10 mouse cellular contexts compared by ENCODE assay signal in the genomic region with DNA sequence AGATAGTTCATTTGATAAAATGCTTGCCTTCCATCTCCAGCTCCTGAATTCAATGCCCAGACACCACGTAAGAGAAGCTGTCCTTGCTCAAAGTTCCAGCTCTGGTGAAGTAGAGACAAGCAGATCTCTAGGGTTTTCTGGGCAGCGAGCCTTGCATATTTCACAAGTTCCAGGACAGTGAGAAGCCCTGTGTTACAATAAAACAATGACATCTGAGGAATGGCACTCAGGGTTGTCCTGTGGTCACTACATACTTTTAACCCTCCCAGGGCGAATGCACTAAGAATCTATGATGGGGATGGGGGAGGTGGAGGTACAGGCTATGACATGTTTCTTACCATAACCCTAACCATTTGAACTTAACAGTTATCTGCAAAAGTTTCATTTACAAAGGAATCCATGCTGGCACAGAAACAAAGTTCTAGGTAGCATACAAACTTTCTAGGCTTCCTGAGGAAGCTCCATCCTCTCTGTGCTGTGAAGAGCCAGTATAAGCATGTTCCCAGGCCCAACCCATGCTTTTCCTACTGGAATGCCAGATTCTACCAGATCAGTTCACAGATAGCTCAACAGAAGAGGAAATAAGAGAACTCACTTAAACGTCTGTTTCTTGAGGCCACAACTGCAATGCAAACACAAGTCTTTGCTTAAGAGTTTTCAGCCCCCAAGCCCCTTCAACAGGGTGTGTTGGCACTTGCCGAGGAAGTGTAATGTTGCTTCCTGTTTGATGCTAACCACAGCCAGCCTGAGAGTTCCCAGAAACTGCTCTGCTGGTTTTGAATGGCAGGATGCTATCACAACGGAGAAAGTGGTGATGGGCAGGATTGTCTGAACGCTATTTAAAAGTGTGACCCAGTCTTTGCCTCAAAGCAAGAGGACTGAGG. TPM values are rescaled to one million over a fixed set of nuclear protein-coding genes. Genes with fewer than 3 reads are reported as not detected.
DNase-seq lines count a peak whose midpoint lies in the region; ATAC-seq and TF ChIP-seq lines count a peak whose summit lies in the region.
"Had no signal": no experiment of that assay in that cellular context is flagged by ENCODE, and none has a peak within 500 bp of the region (broad histone marks: within the 10 kb centered on the region; RNA-seq: fewer than 3 reads in every experiment).

No protein-coding gene starts in this region.

- no peak; the same call in none of the 2 replicates for TF ChIP-seq EP300 in lung, postnatal 0 days (IDR thresholded peaks at IDR 0.05)

- no peaks in the 10 kb centered on the region for H3K9me3 ChIP-seq in lung, postnatal 0 days (ENCODE audit: low read length)
- H3K9me3 ChIP-seq in hindbrain, embryonic 14.5 days (ENCODE audit: control insufficient read depth, low read length) = no peaks in the 10 kb centered on the region
- H3K9me3 ChIP-seq: liver, embryonic 15.5 days; neural tube, embryonic 15.5 days had no signal

- no peaks in the 10 kb centered on the region for H3K27me3 ChIP-seq in lung, postnatal 0 days (replicated peaks; ENCODE audit: insufficient read depth, low read length)
- no peaks in the 10 kb centered on the region for H3K27me3 ChIP-seq in hindbrain, embryonic 14.5 days (ENCODE audit: control insufficient read depth, insufficient read depth, low read length)
- H3K27me3 ChIP-seq: liver, embryonic 15.5 days; neural tube, embryonic 15.5 days had no signal

- no peak overlapping the region for H3K4me2 ChIP-seq in lung, postnatal 0 days (replicated peaks; ENCODE audit: low read depth, low read length)
- no peak overlapping the region for H3K4me2 ChIP-seq in hindbrain, embryonic 14.5 days (replicated peaks)
- H3K4me2 ChIP-seq: liver, embryonic 15.5 days; neural tube, embryonic 15.5 days had no signal

- ATAC-seq in lung, postnatal 0 days = peak; percentile 74
- ATAC-seq in hindbrain, embryonic 14.5 days (ENCODE audit: low FRiP score) = no peak

- H3K9ac ChIP-seq in lung, postnatal 0 days (replicated peaks; ENCODE audit: low read depth) = no peak overlapping the region
- no peak overlapping the region for H3K9ac ChIP-seq in hindbrain, embryonic 14.5 days
- H3K9ac ChIP-seq: liver, embryonic 15.5 days; neural tube, embryonic 15.5 days had no signal

- no peaks in the 10 kb centered on the region; the same call in 1 of the 2 replicates for H3K4me1 ChIP-seq in lung, postnatal 0 days (ENCODE audit: insufficient read depth, low read depth, low read length)
- H3K4me1 ChIP-seq in hindbrain, embryonic 14.5 days (replicated peaks; ENCODE audit: control insufficient read depth, insufficient read depth, low read length) = no peaks in the 10 kb centered on the region
- H3K4me1 ChIP-seq: liver, embryonic 15.5 days; neural tube, embryonic 15.5 days had no signal

- no peak overlapping the region for H3K27ac ChIP-seq in lung, postnatal 0 days (ENCODE audit: low read length)
- H3K27ac ChIP-seq in hindbrain, embryonic 14.5 days = no peak overlapping the region
- H3K27ac ChIP-seq: liver, embryonic 15.5 days; neural tube, embryonic 15.5 days had no signal

- H3K36me3 ChIP-seq in lung, postnatal 0 days (ENCODE audit: insufficient read depth, low read length) = no peaks in the 10 kb centered on the region
- no peaks in the 10 kb centered on the region for H3K36me3 ChIP-seq in hindbrain, embryonic 14.5 days (replicated peaks; ENCODE audit: control insufficient read depth, insufficient read depth)
- H3K36me3 ChIP-seq: liver, embryonic 15.5 days; neural tube, embryonic 15.5 days had no signal

- DNase-seq in adrenal gland, postnatal 10 days = peak; percentile 6
- DNase-seq in adrenal gland, adult 2 months = no peak
- DNase-seq in spleen, postnatal 36 days (ENCODE audit: low spot score in 2 of 2) = peak; percentile 18 to 35
- DNase-seq in spleen, adult 18-20 months = no peak
- peak; percentile 47 for DNase-seq in lung, postnatal 0 days (ENCODE audit: low spot score)
- DNase-seq in thymus, postnatal 36 days = peak; percentile 55 to 74
- DNase-seq in retina, embryonic 14.5 days (ENCODE audit: low spot score) = no peak
- no peak for DNase-seq in hindbrain, embryonic 14.5 days (ENCODE audit: low spot score)

- no peak for TF ChIP-seq CTCF in lung, postnatal 0 days (IDR thresholded peaks at IDR 0.05)

- no peak overlapping the region for H3K4me3 ChIP-seq in lung, postnatal 0 days (ENCODE audit: low read depth, low read length)
- no peak overlapping the region for H3K4me3 ChIP-seq in hindbrain, embryonic 14.5 days (replicated peaks; ENCODE audit: low read length)
- H3K4me3 ChIP-seq: liver, embryonic 15.5 days; neural tube, embryonic 15.5 days had no signal

- WGBS in lung, postnatal 0 days = 37% methylated on average over 7 of the region's 7 CpGs
- WGBS in hindbrain, embryonic 14.5 days = 81% methylated on average over 7 of the region's 7 CpGs

RNA-seq across cellular contexts. Expression of a gene that starts 48.4 kb away (rescaled TPM):
- 1 to 10 TPM; 6.8 to 6.9 TPM for total RNA-seq in adrenal gland, postnatal 10 days (2021)
- total RNA-seq in adrenal gland, adult 2 months (2021) = 1 to 10 TPM; 3.0 to 4.2 TPM
- polyA plus RNA-seq in adrenal gland, adult 2 months (2012; rRNA removed) = 0.03 and 0.18 TPM in 2 replicates
- polyA plus RNA-seq in lung, postnatal 0 days (2015; fragmentation: Nextera tagmentation; extraction: Ambion mirVana) = 0.61 and 0.74 TPM in 2 replicates
- 0.05 and 0.32 TPM in 2 replicates for polyA plus RNA-seq in hindbrain, embryonic 14.5 days (2014; fragmentation: Nextera tagmentation; extraction: Ambion mirVana)

Comparison
In these comparisons a context has a peak if more than half of its experiments do, and no peak if none do; other contexts are left out.
1. DNase-seq: peak in adrenal gland, postnatal 10 days (single experiment), spleen, postnatal 36 days (2 of 2), lung, postnatal 0 days (single experiment) and thymus, postnatal 36 days (2 of 2); none in adrenal gland, adult 2 months (single experiment), spleen, adult 18-20 months (0 of 2), retina, embryonic 14.5 days (single experiment) and hindbrain, embryonic 14.5 days (single experiment).